Mouse (Mus musculus): ENCODE results near the gene Lrit2. TPM values are rescaled to one million over a fixed set of nuclear protein-coding genes. Genes with fewer than 3 reads are reported as not detected.

The Lrit2 gene
- polyA plus RNA-seq, 1 experiment from 2014 or later = not detected

DNA sequence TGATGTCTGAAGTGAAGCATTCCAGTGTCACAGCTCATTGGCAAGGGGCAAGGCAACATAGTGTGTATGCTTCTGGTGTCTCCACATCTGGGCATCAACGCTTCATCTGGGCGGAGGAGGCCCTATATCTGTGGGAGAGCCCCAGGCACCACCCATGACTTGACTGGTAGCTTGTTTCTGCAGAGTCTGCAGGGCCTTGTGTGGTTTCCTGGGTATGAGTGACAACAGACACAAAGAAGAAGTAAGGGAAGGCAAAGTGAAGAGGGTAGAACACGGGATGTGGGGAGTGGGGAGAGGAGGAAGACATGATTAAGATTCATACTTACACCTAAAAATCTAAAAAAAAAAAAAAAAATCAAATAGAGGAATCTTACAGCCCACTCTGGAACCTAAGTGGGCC, 34.8 kb downstream of the Lrit2 start:
- Histone ChIP-seq H3K9ac (ENCODE audit: low read depth, low read length) (no peak overlapping the region), H3K9me3 (replicated peaks; ENCODE audit: control insufficient read depth, low read length) (no peaks in the 10 kb centered on the region), H3K36me3 (ENCODE audit: control insufficient read depth, insufficient read depth, low read length) (no peaks in the 10 kb centered on the region), H3K27ac (ENCODE audit: low read depth, low read length) (no peak overlapping the region), H3K27me3 (ENCODE audit: control insufficient read depth, insufficient read depth, low read length) (peaks cover 31% of the 10 kb centered on the region), H3K4me1 (ENCODE audit: control insufficient read depth, insufficient read depth, low read length) (peaks cover 15% of the 10 kb centered on the region), H3K4me2 (no peak overlapping the region), H3K4me3 (ENCODE audit: low read depth, low read length) (no peak overlapping the region)
- ATAC-seq (replicated peaks; ENCODE audit: insufficient number of reproducible peaks, low FRiP score, low TSS enrichment) = no peak
- WGBS (ENCODE audit: insufficient replicate concordance) = 71% methylated on average over 3 of the region's 3 CpGs

DNA sequence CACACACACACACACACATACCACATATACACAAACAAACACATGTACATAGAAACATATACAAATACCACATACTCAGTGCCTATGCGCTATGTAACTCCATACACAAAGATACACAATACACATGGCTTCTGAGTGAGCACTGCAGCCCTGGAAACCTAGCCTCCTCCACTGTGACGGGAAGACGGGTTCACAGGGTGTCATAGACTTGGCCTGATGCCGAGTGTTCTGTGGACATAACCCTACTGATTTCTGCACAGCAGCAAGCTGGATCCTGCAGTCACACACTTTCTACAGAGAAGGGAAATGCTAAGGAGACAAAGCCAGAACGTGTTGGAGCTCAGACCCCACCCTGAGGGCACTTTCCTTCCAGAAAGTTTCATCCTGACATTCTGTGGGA, 37.0 kb downstream of the Lrit2 start:
- Histone ChIP-seq H3K27me3 (ENCODE audit: control insufficient read depth, insufficient read depth, low read length) (peaks cover 10% of the 10 kb centered on the region), H3K36me3 (ENCODE audit: control insufficient read depth, insufficient read depth, low read length) (no peaks in the 10 kb centered on the region), H3K9ac (ENCODE audit: low read depth, low read length) (no peak overlapping the region), H3K4me2 (no peak overlapping the region), H3K9me3 (replicated peaks; ENCODE audit: control insufficient read depth, low read length) (no peaks in the 10 kb centered on the region), H3K4me1 (ENCODE audit: control insufficient read depth, insufficient read depth, low read length) (peaks cover 15% of the 10 kb centered on the region), H3K27ac (ENCODE audit: low read depth, low read length) (peak overlapping the region; percentile 29; the same call in 1 of the 2 replicates), H3K4me3 (ENCODE audit: low read depth, low read length) (no peak overlapping the region)
- 44% methylated on average over 5 of the region's 5 CpGs for WGBS (ENCODE audit: insufficient replicate concordance)
- no peak; the same call in 1 of the 2 replicates for ATAC-seq (replicated peaks; ENCODE audit: insufficient number of reproducible peaks, low FRiP score, low TSS enrichment)

- H3K27me3 ChIP-seq (ENCODE audit: control insufficient read depth, insufficient read depth, low read length) = peaks cover 7% of the 10 kb centered on the region
- H3K4me1 ChIP-seq (ENCODE audit: control insufficient read depth, insufficient read depth, low read length) = peaks cover 18% of the 10 kb centered on the region
- 8% methylated on average over 7 of the region's 7 CpGs for WGBS (ENCODE audit: insufficient replicate concordance)
- ATAC-seq (replicated peaks; ENCODE audit: insufficient number of reproducible peaks, low FRiP score, low TSS enrichment) = peak; percentile 70
- H3K4me3 ChIP-seq (ENCODE audit: low read depth, low read length) = no peak overlapping the region
- H3K9me3 ChIP-seq (replicated peaks; ENCODE audit: control insufficient read depth, low read length) = no peaks in the 10 kb centered on the region
- no peaks in the 10 kb centered on the region for H3K36me3 ChIP-seq (ENCODE audit: control insufficient read depth, insufficient read depth, low read length)
- H3K9ac ChIP-seq (ENCODE audit: low read depth, low read length) = no peak overlapping the region
- no peak overlapping the region for H3K27ac ChIP-seq (ENCODE audit: low read depth, low read length)
- H3K4me2 ChIP-seq = no peak overlapping the region
Measured at GRCm38 (mm10) chr14:37105846-37106245, 38.1 kb downstream of the Lrit2 start.

- no peak overlapping the region for H3K4me3 ChIP-seq (ENCODE audit: low read depth, low read length)
- no peak overlapping the region for H3K4me2 ChIP-seq
- no peak overlapping the region for H3K27ac ChIP-seq (ENCODE audit: low read depth, low read length)
- WGBS (ENCODE audit: insufficient replicate concordance) = 79% methylated on average over 8 of the region's 8 CpGs
- H3K9ac ChIP-seq (ENCODE audit: low read depth, low read length) = no peak overlapping the region
- peaks cover 18% of the 10 kb centered on the region for H3K4me1 ChIP-seq (ENCODE audit: control insufficient read depth, insufficient read depth, low read length)
- H3K9me3 ChIP-seq (replicated peaks; ENCODE audit: control insufficient read depth, low read length) = no peaks in the 10 kb centered on the region
- no peaks in the 10 kb centered on the region for H3K27me3 ChIP-seq (ENCODE audit: control insufficient read depth, insufficient read depth, low read length)
- H3K36me3 ChIP-seq (ENCODE audit: control insufficient read depth, insufficient read depth, low read length) = no peaks in the 10 kb centered on the region
- no peak for ATAC-seq (replicated peaks; ENCODE audit: insufficient number of reproducible peaks, low FRiP score, low TSS enrichment)
Measured at GRCm38 (mm10) chr14:37109460-37109859, 41.7 kb downstream of the Lrit2 start.

- no peak overlapping the region for H3K9ac ChIP-seq (ENCODE audit: low read depth, low read length)
- no peak overlapping the region for H3K4me2 ChIP-seq
- H3K36me3 ChIP-seq (ENCODE audit: control insufficient read depth, insufficient read depth, low read length) = no peaks in the 10 kb centered on the region
- peaks cover 14% of the 10 kb centered on the region for H3K4me1 ChIP-seq (ENCODE audit: control insufficient read depth, insufficient read depth, low read length)
- 40% methylated on average over 9 of the region's 9 CpGs for WGBS (ENCODE audit: insufficient replicate concordance)
- ATAC-seq (replicated peaks; ENCODE audit: insufficient number of reproducible peaks, low FRiP score, low TSS enrichment) = no peak
- H3K4me3 ChIP-seq (ENCODE audit: low read depth, low read length) = no peak overlapping the region
- H3K27ac ChIP-seq (ENCODE audit: low read depth, low read length) = no peak overlapping the region
- H3K27me3 ChIP-seq (ENCODE audit: control insufficient read depth, insufficient read depth, low read length) = no peaks in the 10 kb centered on the region
- H3K9me3 ChIP-seq (replicated peaks; ENCODE audit: control insufficient read depth, low read length) = no peaks in the 10 kb centered on the region
Measured at GRCm38 (mm10) chr14:37109975-37110374, 42.2 kb downstream of the Lrit2 start.

GRCm38 (mm10) chr14:37110456-37110855, 42.7 kb downstream of the Lrit2 start:
- H3K4me3 ChIP-seq (ENCODE audit: low read depth, low read length) = no peak overlapping the region
- H3K4me2 ChIP-seq = no peak overlapping the region
- no peak for ATAC-seq (replicated peaks; ENCODE audit: insufficient number of reproducible peaks, low FRiP score, low TSS enrichment)
- H3K36me3 ChIP-seq (ENCODE audit: control insufficient read depth, insufficient read depth, low read length) = no peaks in the 10 kb centered on the region
- H3K27ac ChIP-seq (ENCODE audit: low read depth, low read length) = no peak overlapping the region
- no peaks in the 10 kb centered on the region for H3K9me3 ChIP-seq (replicated peaks; ENCODE audit: control insufficient read depth, low read length)
- no peak overlapping the region for H3K9ac ChIP-seq (ENCODE audit: low read depth, low read length)
- H3K4me1 ChIP-seq (ENCODE audit: control insufficient read depth, insufficient read depth, low read length) = peaks cover 13% of the 10 kb centered on the region
- 38% methylated on average over 2 of the region's 2 CpGs for WGBS (ENCODE audit: insufficient replicate concordance)
- no peaks in the 10 kb centered on the region for H3K27me3 ChIP-seq (ENCODE audit: control insufficient read depth, insufficient read depth, low read length)

DNA sequence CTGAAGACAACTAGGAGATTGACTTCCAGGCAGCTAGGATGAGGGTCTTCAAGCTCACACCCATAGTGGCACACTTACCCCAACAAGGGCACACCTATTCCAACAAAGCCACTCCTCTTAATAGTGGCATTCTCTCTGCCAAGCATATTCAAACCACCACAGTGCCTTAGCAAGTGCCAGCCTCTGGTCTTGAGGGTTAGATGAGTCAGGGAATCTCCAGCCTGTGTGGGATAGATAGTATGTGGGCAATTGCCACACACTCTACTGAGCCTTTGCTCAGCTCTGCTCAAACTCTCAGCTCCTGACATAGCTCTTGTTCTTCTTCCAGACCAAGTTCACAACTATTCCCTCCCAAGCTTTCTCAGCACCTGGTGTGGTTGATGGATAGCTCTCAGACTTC, 43.6 kb downstream of the Lrit2 start:
- no peak for ATAC-seq (replicated peaks; ENCODE audit: insufficient number of reproducible peaks, low FRiP score, low TSS enrichment)
- Histone ChIP-seq H3K4me1 (ENCODE audit: control insufficient read depth, insufficient read depth, low read length) (peaks cover 4% of the 10 kb centered on the region), H3K4me2 (no peak overlapping the region), H3K36me3 (ENCODE audit: control insufficient read depth, insufficient read depth, low read length) (no peaks in the 10 kb centered on the region), H3K9me3 (replicated peaks; ENCODE audit: control insufficient read depth, low read length) (no peaks in the 10 kb centered on the region), H3K4me3 (ENCODE audit: low read depth, low read length) (no peak overlapping the region), H3K27me3 (ENCODE audit: control insufficient read depth, insufficient read depth, low read length) (no peaks in the 10 kb centered on the region), H3K27ac (ENCODE audit: low read depth, low read length) (no peak overlapping the region), H3K9ac (ENCODE audit: low read depth, low read length) (no peak overlapping the region)

DNA sequence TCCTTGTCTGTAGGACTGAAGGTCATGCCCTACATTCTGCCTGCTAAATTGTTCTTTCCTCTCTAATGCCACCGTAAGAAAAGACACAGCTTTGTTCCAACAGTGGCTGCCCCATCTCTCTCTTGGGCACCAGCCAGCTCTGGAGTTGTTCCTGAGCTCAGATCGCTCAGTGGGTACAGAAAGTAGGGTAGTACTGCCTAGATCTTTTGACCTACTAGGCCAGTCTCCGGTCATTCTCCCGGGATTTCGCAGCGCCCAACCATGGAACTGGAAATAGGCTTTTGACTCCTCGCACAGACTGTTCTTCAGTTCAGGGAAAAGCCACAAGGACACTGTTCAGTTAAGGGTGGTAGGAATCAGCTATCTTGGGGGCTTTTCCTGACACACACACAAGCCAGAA, 45.2 kb downstream of the Lrit2 start:
- 87% methylated on average over 7 of the region's 7 CpGs for WGBS (ENCODE audit: insufficient replicate concordance)
- Histone ChIP-seq H3K9ac (ENCODE audit: low read depth, low read length) (no peak overlapping the region), H3K4me1 (ENCODE audit: control insufficient read depth, insufficient read depth, low read length) (peaks cover 2% of the 10 kb centered on the region; the same call in 1 of the 2 replicates), H3K27me3 (ENCODE audit: control insufficient read depth, insufficient read depth, low read length) (no peaks in the 10 kb centered on the region), H3K4me3 (ENCODE audit: low read depth, low read length) (no peak overlapping the region), H3K36me3 (ENCODE audit: control insufficient read depth, insufficient read depth, low read length) (no peaks in the 10 kb centered on the region), H3K4me2 (no peak overlapping the region), H3K9me3 (replicated peaks; ENCODE audit: control insufficient read depth, low read length) (no peaks in the 10 kb centered on the region), H3K27ac (ENCODE audit: low read depth, low read length) (no peak overlapping the region)
- ATAC-seq (replicated peaks; ENCODE audit: insufficient number of reproducible peaks, low FRiP score, low TSS enrichment) = no peak

GRCm38 (mm10) chr14:37113922-37114321, 46.2 kb downstream of the Lrit2 start, which contains the start of gene 2610528A11Rik:
Gene 2610528A11Rik (minus strand): TSS chr14:37114022.
- ATAC-seq (replicated peaks; ENCODE audit: insufficient number of reproducible peaks, low FRiP score, low TSS enrichment) = no peak
- no peaks in the 10 kb centered on the region for H3K27me3 ChIP-seq (ENCODE audit: control insufficient read depth, insufficient read depth, low read length)
- H3K4me3 ChIP-seq (ENCODE audit: low read depth, low read length) = no peak within 1 kb of the TSS
- H3K9me3 ChIP-seq (replicated peaks; ENCODE audit: control insufficient read depth, low read length) = no peaks in the 10 kb centered on the region
- no peak within 1 kb of the TSS for H3K9ac ChIP-seq (ENCODE audit: low read depth, low read length)
- no peak within 1 kb of the TSS for H3K4me2 ChIP-seq
- H3K4me1 ChIP-seq (ENCODE audit: control insufficient read depth, insufficient read depth, low read length) = peaks cover 2% of the 10 kb centered on the region; the same call in 1 of the 2 replicates
- no peaks in the 10 kb centered on the region for H3K36me3 ChIP-seq (ENCODE audit: control insufficient read depth, insufficient read depth, low read length)
- H3K27ac ChIP-seq (ENCODE audit: low read depth, low read length) = no peak within 1 kb of the TSS
- 58% methylated on average over 3 of the region's 3 CpGs for WGBS (ENCODE audit: insufficient replicate concordance)

Data from heart, embryonic 11.5 days (tissue).